Mouse (Mus musculus) E14TG2a.4 (cell line): ENCODE measurements around the gene Il4ra.

Source experiments
- CTCF ChIP-seq: conservative IDR thresholded peaks from 2 replicates; pipeline ENCODE4 v1.5.1; 2014; ENCODE audit warnings: low read length
- NANOG ChIP-seq: IDR thresholded peaks from 2 replicates; pipeline ENCODE4 v1.6.1; 2014; ENCODE audit warnings: borderline replicate concordance, low read length, mixed read lengths

DNA sequence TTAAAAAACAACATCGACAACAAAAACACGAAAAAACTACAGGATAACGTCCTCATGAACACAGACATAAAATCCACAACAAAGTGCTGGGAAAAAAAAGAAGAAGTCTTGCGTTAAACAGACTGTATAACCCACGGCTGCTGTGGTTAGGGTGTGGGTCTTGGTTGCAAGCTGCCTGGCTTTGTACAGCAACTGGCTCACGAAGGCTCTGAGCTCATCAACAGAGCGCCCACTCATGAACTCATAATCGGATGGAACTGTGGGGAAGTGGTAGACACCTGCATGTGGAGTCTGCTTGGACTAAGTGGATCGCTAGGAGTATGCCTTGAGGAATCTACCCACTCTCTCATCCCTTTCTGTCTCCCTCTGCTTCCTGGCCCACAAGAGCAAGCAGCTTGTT is 45.2 kb downstream of the Il4ra start:
- no peak for TF ChIP-seq CTCF
- no peak for TF ChIP-seq NANOG
